ENCODE assay signal across 7 mouse cellular contexts in genomic region chr16:30389831-30390649, GRCm38 (mm10). TPM values are rescaled to one million over a fixed set of nuclear protein-coding genes. Genes with fewer than 3 reads are reported as not detected.
A peak's percentile ranks its signal among the peaks of the same experiment; 100 is the strongest.
DNase-seq lines count a peak whose midpoint lies in the region; ATAC-seq lines count a peak whose summit lies in the region.

No protein-coding gene starts in this region.

- no peaks in the 10 kb centered on the region; the same call in 1 of the 2 replicates for H3K36me3 ChIP-seq in heart, embryonic 16.5 days (ENCODE audit: control insufficient read depth, insufficient read depth)
- no peaks in the 10 kb centered on the region for H3K36me3 ChIP-seq in neural tube, embryonic 15.5 days

- H3K4me2 ChIP-seq in heart, embryonic 16.5 days (ENCODE audit: low read depth, low read length) = peak overlapping the region; percentile 86
- H3K4me2 ChIP-seq in neural tube, embryonic 15.5 days = peak overlapping the region; percentile 89

- 0 out of 2 replicates have a peak, but pooled peaks cover 2% of the 10 kb centered on the region for H3K9me3 ChIP-seq in heart, embryonic 16.5 days (replicated peaks; ENCODE audit: control insufficient read depth, low read length)
- peaks cover 3% of the 10 kb centered on the region; the same call in 1 of the 2 replicates for H3K9me3 ChIP-seq in neural tube, embryonic 15.5 days (replicated peaks)

- DNase-seq in B cell, adult 2 months = peak; percentile 72 to 74
- peak; percentile 21 for DNase-seq in Muller cell, postnatal 12 days (ENCODE audit: inconsistent ontology term)
- DNase-seq in lung, adult 18-20 months = peak; percentile 78 to 88
- DNase-seq in ovary, postnatal 14 days (ENCODE audit: low spot score) = no peak
- DNase-seq in right cerebral cortex, postnatal 25 days = no peak

- no peak for ATAC-seq in heart, embryonic 16.5 days (replicated peaks; ENCODE audit: extremely low read depth, insufficient read depth, low FRiP score)
- no peak for ATAC-seq in neural tube, embryonic 15.5 days (ENCODE audit: low FRiP score)

- WGBS in heart, embryonic 16.5 days = 44% methylated on average over 9 of the region's 9 CpGs
- WGBS in neural tube, embryonic 15.5 days = 70% methylated on average over 9 of the region's 9 CpGs

- peak overlapping the region; percentile 91; the same call in 1 of the 2 replicates for H3K9ac ChIP-seq in heart, embryonic 16.5 days (ENCODE audit: low read length)
- peak overlapping the region; percentile 74 for H3K9ac ChIP-seq in neural tube, embryonic 15.5 days (replicated peaks)

- peaks cover 23% of the 10 kb centered on the region for H3K4me1 ChIP-seq in heart, embryonic 16.5 days (ENCODE audit: control insufficient read depth, insufficient read depth, low read length)
- peaks cover 27% of the 10 kb centered on the region for H3K4me1 ChIP-seq in neural tube, embryonic 15.5 days

- H3K4me3 ChIP-seq in heart, embryonic 16.5 days (ENCODE audit: low read length) = peak overlapping the region; percentile 90
- H3K4me3 ChIP-seq in neural tube, embryonic 15.5 days (replicated peaks) = peak overlapping the region; percentile 88

- peak overlapping the region; percentile 79 for H3K27ac ChIP-seq in heart, embryonic 16.5 days (ENCODE audit: low read length)
- peak overlapping the region; percentile 90 for H3K27ac ChIP-seq in neural tube, embryonic 15.5 days (replicated peaks)

- H3K27me3 ChIP-seq in heart, embryonic 16.5 days (ENCODE audit: control insufficient read depth, insufficient read depth, low read length) = no peaks in the 10 kb centered on the region
- no peaks in the 10 kb centered on the region for H3K27me3 ChIP-seq in neural tube, embryonic 15.5 days (replicated peaks)

RNA-seq across cellular contexts. Expression of gene Atp13a3, which starts 15.7 kb away (rescaled TPM):
- polyA plus RNA-seq in heart, embryonic 16.5 days (2015; fragmentation: Nextera tagmentation; extraction: Ambion mirVana) = 7.2 and 7.8 TPM in 2 replicates
- polyA plus RNA-seq in neural tube, embryonic 15.5 days (2015; fragmentation: Nextera tagmentation; extraction: Ambion mirVana) = 7.8 and 8.8 TPM in 2 replicates

Comparison
In these comparisons a context has a peak if more than half of its experiments do, and no peak if none do; other contexts are left out.
1. DNase-seq: peak in B cell, adult 2 months (2 of 2), Muller cell, postnatal 12 days (single experiment) and lung, adult 18-20 months (2 of 2); none in ovary, postnatal 14 days (single experiment) and right cerebral cortex, postnatal 25 days (single experiment).